Mouse (Mus musculus): ENCODE data around the gene Adam25. TPM values are rescaled to one million over a fixed set of nuclear protein-coding genes. Genes with fewer than 3 reads are reported as not detected.
"Not testable (repeated sequence)": the region's sequence is repeated elsewhere in the genome, so short reads cannot be mapped to it uniquely, and the experiment has no call there.

Gene Adam25
- not detected in 2 replicates for polyA plus RNA-seq (2012; rRNA removed)

DNA sequence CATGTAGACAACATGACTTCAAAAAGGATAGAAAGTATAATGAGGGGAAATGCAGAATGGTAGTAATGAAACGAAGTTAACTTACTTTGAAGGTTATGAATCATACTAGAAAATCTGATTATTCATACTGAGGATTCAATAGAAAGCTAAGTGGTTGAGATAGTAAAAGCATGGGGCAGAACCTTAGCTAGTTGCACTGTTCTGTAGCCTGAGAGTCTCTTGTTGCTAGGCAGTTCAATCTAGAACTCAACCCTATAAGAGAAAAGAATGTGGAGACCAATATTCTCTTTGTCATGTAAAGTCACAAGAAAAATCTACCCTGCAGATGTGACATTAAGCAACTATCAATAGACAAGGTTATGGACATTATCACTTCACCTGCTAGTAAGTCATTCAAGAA lies at the start of gene Adam25:
Adam25 (plus strand) TSS at position 301 of the 400 bp plus-strand sequence.
- not testable (repeated sequence) for DNase-seq (ENCODE audit: low spot score)

DNA sequence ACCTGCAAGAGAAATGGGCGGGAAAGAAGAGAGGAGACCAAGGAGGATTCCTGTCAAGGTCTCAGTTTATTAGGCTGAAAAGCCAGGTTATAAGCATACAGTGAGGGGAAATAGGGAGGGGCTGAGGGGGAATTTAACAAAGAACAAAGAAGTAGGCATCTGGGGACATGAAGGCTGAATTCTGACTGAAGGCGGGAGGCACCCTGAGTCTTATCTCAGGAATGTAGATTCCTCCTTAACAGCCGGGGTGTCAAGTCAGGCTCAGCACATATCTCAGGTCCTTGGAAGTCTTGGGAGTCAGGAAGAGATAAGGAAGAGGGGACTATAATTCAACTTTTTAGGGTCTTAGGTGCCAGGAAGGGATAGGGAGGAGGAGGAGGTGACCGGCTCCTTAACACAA lies 36.6 kb upstream of the Adam25 start:
- DNase-seq (ENCODE audit: low spot score): not testable (repeated sequence)

DNA sequence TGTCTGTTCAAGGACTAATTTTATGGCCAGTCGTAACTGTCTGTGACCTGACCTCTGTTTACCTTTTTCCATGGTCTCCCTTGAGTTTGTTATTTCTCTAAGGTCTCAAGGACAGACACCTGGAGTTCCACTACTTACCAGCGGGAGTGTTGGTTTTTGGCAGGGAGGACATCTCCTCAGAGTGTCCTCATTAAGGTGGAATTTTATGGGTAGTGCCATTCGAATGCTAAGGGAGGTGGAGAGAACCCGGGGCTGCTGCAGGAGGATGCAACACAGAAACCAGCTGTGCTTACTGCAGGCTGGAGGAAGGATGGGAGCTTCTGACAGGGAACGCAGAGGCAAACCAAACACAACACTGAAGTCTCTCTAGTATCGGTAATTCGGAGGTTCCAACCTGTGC lies 36.0 kb upstream of the Adam25 start:
- no peak for DNase-seq (ENCODE audit: low spot score)

DNA sequence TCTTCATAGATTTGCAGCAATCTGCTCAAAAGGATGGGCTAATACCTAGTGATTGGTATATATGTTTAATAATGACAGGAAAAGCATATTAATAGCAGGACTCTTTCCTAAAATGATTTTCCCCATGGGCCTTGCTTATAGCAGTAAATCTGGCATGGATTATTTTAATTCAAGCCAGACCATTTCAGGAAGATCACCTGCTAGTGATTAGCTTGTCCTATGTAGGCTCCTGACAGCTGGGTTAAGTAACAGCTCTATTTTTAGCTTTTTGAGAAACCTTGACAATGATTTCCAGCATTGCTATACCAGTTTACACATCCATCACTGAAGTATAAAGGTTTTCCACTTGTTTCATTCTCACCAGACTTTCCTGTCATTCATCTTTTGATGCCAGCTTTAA lies 31.3 kb downstream of the Adam25 start:
- no peak for DNase-seq (ENCODE audit: low spot score)

DNA sequence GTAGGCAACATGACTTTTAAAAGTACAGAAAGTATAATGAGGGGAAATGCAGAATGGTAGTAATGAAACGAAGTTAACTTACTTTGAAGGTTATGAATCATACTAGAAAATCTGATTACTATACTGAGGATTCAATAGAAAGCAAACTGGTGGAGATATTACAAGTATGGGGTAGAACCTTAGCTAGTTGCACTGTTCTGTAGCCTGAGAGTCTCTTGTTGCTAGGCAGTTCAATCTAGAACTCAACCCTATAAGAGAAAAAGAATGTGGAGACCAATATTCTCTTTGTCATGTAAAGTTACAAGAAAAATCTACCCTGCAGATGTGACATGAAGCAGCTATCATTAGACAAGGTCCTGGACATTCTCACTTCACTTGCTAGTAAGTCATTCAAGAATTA lies 41.0 kb downstream of the Adam25 start, which contains the start of gene Adam20:
Adam20 (plus strand) TSS at position 301 of the 400 bp plus-strand sequence.
- DNase-seq (ENCODE audit: low spot score): not testable (repeated sequence)

DNA sequence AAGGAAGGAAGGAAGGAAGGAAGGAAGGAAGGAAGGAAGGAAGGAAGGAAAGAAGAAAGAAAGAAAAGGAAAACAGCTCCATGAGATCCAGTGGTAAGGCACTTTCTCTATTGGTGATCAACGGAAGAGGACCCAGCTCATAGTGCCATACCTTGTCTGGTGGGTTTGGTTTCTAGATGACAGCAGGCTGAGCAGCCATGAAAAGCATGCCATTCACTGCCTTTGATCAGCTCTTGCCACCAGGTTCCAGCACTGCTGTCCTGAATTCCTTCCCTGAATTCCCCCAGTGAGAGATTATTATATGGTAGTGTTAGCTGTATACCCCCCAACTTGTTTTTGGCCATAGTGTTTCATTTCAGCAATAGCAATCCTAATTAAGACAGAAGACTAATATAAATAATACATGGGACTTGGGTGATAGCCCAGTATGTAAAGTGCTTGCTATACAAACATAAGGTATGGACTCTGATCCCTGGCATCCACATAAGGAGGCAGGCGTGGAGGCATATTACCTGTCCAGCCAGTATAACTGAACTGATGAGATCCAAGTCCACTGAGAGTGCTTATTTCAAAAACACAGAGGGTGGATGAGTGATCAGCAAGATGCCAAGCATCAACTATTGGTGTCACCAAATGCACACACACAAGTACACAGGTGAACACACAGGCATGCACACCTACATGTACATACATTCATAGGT lies 51.5 kb downstream of the Adam25 start:
- no peak for DNase-seq (ENCODE audit: low spot score)

Other genes with a start within 250 kb of the Adam25 start
- not detected in 2 replicates for gene Adam24, start 77.1 kb upstream of the Adam25 start, polyA plus RNA-seq (2012; rRNA removed)
- not detected in 2 replicates for gene Adam20, start 41.1 kb downstream of the Adam25 start, polyA plus RNA-seq (2012; rRNA removed)
- not detected in 2 replicates for gene Adam39, start 70.8 kb downstream of the Adam25 start, polyA plus RNA-seq (2012; rRNA removed)

Measured in urinary bladder, adult 2 months (tissue).